Mouse (Mus musculus) adrenal gland (tissue): ENCODE measurements around the gene Akap8l.

Experiments used
- intact Hi-C: fragments of 180-260 bp; cut with DNase I; formaldehyde crosslinking; loops from one replicate; pipeline ENCODE4 v1.15.1; 2025

The Akap8l gene

DNA sequence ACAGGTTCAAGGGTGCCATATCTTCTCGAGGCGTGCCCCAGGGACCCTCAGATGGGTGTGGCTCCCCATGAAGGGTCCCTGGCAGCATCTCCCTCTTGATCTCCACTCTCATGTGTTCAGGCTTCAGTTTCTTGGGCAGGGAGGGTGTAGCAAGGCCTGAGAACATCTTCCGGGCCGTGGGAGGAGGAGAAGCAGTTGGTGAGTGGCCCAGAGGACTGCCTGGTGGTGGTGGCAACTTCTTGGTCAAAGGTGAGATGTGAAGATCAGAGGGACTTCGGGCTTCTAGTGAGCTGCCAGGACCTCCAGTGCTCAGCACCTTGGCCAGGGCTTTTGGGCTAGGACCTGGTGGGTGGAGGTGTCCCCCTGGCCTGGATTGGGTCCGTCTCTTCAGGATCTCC, 8.5 kb upstream of the Akap8l start:
- intact Hi-C loops = no loop called here

DNA sequence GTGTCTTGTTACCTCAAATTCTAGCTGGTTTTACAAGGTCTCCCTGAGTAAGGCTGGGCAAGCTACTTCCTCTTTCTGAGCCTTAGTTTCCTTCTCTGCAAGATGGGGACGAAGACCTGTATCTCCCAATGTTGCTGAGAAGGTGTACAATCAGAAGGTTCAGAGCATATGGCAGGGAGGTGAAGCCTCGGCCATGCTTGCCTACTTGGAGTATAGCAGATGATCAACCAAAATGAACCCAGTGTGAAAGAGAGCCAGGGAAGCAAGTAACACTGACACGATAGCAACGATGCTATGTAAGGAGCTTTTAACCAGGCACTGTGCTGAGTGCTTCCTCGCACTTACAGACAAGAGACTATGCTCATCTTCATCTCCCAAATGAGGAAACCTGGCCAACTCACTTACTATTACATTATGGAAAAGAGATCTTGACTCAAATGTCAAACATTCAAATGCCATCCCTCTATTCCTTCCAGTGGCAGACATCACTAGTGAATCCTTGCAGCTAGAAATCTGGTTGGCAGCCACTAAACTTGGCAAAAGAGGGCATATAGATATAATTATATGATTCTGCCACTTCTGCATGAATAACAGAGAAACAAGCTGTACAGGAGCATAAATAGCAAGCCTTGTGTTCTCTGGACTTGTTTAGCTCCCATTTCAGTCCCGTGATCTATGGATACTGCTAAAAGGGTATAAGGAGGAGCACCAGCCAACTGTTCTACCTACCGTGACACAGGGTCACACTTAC, 8.0 kb upstream of the Akap8l start:
- intact Hi-C loops = no loop called here

DNA sequence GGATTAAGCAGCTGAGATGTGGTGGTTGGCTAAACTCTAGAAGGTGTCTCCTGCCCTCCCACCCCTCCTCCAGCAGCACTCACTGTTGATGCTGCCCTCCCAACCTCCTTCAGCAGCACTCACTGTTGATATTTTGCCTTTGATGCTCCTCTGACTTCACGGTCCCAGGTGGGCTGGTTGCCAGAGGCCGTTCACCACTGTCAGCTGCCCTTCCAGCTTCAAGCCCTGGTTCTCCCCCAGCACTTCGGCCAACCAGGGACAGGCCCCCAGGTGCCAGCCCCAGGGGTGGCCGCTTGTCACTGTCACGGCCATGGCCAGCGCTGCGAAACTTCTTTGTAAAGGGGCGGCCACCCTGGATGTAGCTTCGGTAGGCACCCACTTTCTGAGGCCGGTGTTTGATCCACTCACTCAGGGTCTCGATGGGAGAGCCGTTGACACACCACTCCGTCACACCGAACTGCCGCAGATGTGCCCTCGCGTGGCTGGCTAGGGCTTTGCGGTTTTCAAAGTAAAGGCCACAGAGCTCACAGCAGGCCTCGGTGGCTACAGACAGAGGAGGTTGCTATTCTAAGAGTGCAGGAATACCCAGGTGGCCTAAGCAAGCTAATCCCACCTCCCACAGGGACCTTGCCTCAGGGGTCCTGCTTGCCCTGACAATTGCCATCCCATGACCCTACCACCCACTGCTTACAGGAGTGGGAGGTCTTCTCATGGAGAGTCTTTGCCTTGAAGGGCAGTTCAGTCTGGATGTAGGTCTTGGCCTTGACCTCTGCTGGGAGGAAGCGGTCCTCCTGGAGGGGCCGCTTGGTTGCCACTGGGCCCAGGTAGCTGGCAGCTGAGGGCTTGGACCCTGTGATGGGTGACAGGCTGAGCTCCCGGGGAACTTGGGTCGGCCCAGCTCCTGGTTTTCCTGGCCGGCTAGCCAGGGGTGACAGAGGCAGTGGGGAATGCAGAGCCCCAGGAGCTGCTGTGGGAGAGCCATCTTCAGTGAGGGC, 6.7 kb upstream of the Akap8l start:
- intact Hi-C loops = no loop called here

DNA sequence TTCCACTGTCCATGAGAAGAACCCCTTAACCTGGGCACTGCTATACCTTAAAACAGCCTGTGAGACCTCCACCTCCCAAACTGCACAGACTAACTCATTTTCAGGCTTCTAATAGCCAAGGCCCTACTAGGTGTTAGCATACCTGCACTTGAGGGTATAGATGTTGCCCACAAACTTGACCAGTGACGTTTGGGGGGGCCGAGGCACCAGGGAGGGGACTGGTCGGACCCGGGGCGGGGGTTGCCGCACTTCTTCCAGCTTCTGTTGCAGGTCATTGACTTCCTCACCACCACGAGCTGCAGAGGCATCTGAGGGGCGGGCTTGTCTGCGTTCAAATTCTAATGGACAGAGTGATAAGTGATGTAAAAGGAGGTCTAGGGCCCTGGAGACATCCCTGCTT, 5.9 kb upstream of the Akap8l start:
- intact Hi-C loops = no loop called here

DNA sequence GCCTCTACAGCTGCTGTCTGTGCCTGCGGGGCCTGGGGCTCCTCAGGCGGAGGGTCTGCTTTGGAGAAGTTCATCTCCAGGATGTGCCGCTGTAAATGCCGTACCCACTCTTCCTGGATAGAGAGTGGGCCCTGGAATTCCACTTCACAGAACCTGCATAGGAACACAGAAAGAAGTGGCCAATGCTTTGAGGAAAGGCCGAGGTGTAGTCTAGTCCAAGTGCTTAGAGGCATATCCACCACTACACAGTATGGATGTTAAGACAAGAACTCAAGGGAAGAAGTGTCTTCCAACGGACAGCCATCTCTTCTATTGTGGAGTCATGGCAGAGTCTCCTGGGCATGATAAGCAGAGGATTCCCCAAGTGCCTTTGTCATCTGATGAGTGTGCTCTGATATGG, 4.6 kb upstream of the Akap8l start:
- intact Hi-C loops = no loop called here

DNA sequence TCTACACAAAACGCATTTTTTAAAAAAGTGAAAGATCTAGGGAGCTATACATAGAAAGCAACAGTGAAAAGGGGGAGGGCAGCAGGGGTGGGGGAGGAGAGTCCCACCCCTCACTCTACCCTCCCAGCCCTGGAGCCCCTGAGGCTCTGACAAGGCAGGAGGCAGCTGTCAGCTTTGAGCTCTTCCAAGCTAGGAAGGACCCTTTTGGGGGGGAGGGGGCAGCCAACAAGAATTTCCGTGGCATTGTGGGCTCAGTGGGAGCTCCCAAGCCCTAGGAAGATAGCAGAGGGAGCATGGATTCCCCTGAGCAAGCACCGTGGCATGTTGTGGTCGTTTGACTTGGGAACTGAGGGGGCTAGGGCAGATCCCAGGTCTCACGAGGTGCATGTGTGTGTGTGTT, 3.8 kb upstream of the Akap8l start:
- intact Hi-C loops = loop anchor here (5.0 kb wide), 1 partner anchor 33 kb away; the partner anchor contains the start of gene Wiz

DNA sequence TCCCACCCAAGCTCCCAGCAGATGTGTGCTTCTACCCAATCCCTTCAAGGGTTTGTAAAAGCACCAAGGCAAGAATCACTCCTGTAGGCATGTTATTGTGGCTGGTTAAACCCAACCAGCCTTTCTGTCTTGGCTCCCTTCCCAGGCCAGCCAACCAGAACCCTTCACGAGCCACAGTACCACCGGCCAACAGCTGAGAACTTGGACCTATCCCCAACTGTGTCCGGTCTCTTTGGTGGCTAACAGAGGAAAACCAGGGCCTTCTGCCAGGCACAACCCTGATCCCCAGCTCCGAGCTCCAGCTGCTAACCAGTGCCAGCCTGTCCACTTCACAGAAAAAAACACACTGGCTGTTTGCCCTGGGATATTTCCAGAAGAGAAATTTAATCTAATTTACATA, 3.3 kb upstream of the Akap8l start:
- intact Hi-C loops = loop anchor here (5.0 kb wide), 1 partner anchor 34 kb away; the partner anchor contains the start of gene Wiz

DNA sequence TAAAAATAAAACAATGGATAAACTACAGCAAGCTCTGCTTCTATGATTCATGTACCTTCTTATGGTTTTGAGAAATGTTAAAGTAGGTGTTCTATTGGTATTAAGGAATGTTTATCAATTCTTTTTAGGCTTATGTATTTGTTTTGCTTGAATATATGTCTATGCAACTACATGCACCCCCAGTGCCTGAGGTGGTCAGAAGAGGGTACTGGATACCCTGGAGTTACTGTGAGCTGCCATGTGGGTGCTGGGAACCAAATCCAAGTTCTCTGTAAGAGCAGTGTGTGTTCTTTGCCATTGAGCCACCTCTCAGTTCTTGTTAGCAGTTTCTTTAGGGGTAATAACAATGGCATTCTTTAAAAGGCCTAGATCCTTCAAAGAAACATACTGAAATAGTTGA, 1.3 kb upstream of the Akap8l start:
- intact Hi-C loops = loop anchor here (5.0 kb wide), 1 partner anchor 36 kb away; the partner anchor contains the start of gene Wiz

DNA sequence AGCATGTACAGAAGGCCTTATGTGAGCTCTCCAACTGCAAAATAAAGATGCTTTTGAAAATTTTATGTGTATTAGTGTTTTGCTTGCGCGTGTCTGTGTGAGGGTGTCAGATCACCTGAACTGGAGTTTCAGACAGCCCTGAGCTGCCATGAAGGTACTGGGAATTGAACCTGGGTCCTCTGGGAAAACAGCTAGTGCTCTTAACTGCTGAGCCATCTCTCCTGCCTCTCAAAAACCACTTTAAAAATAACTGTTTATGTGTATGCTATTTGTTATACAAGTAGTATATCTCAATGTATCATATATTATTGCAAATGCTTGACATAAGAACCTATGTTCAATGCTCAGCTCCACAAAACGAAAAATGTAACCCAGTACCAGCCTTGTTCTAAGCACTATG, 862 bp upstream of the Akap8l start:
- intact Hi-C loops = loop anchor here (5.0 kb wide), 1 partner anchor 36 kb away; the partner anchor contains the start of gene Wiz

DNA sequence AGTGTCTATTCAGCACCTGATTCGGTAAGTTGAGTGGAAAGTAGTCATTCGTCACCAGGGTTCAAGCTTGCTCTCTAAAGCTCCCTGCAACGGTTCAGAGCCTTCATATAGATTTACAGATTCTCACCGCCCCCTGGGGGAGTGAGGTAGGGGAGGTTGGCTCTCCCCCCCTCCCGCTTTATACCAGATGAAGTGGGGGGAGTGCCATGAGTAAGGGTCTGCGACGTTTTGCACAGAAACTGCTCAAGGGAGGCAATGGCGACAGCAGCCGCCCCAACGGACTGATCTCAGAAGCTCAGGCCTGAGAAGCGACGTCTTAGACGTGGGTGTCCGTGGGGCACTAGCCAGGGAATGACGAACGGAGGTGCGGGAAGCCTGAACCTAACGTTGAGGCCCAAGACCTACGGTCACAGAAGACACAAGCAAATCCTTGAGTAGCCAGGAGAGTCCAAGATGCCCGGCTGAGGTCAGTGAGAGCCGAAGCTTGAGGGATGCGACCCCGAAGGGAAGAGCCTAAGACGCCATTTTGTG, 491 bp downstream of the Akap8l start:
- intact Hi-C loops = loop anchor here (2.0 to 5.0 kb wide), 3 partner anchors 37 to 142 kb away; partner anchors contain the start of gene Wiz

DNA sequence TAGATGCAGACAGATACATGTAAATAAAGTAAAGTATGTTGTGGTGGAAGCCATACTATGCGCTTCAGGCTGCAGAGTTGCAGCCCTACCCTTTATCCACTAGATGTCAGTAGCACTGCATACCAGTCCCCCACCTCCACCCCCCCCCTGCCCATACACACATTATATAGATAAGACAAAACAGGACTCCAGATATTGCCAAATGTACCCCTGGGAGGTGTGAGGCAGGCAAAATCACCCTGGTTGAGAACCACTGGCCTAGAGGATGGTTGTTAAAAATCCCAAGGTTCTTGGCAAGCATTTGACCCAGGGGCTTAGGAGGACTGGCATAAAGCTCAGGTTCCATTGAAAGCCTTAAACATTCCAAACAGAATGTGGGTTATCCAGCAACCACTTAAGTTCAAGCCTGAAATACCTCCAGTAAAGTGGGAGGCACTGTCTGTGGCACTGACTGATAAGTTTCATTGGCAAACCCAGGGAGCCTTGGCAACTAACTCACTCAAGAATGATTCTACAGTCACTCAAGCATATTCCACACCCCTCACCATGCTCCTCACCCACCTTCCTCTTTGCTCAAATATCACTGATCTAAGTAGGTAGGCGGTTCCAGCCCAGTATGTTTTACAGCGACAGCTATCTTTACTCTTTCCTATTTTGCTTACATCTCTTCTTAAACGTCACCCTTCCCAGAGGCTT, 1.2 kb downstream of the Akap8l start:
- intact Hi-C loops = loop anchor here (2.0 to 5.0 kb wide), 2 partner anchors 84 to 143 kb away; no protein-coding TSS in a partner anchor

DNA sequence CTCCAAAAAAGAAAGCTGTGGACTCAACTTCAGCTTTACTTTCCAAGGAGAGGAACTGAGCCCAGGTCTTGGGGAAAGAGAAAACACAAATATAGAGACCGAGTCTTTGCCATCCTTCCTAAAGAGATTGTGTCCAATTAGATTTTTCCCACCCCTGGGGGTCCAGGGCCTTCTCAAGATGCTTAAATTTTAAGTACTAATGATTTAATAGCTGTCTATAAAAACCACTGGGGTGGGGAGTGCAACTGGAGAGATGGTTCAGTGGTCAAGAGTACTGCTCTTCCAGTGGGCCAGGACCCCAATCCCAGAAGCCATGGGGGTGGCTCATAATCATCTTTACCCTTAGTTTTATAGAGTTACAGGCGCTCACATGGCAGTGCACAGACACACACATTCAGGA, 2.0 kb downstream of the Akap8l start:
- intact Hi-C loops = loop anchor here (2.0 to 5.0 kb wide), 2 partner anchors 84 to 144 kb away; no protein-coding TSS in a partner anchor

DNA sequence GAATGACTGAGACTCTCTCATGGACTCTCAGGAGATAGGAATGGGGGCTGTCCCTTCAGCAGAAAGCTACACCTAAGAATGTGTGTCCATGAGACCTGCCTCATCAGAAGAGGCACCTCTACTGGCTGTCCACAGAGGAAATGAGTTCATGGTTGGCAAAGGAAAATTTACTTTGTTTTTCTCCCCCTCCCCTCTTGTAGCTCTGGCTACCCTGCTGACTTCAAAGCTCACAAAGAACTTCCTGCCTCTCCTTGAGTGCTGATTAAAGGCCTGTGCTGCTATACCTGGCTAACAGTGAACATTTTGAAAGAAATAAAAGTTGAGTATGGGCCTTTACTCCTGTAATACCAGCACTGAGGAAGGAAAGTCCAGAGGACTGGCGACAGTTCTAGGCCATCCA, 9.3 kb downstream of the Akap8l start:
- intact Hi-C loops = no loop called here

DNA sequence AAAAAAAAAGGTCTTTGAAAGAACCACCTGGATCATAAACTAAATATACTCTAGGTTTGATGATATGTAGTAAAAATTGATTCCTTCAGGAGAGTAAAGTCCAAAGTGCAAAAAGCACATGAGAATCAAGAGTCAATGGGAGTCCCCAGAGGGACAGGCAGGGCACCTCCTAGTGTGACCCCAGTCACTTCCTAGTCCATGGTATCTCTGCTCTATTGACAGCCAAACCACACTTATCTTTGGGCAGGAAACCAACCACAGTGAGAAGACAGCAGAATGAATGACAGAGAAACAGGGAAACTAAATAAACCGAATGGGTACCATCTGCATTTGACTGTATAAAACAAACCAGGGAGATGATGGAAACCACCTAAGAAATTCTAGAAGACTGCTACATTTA, 10.3 kb downstream of the Akap8l start:
- intact Hi-C loops = no loop called here

DNA sequence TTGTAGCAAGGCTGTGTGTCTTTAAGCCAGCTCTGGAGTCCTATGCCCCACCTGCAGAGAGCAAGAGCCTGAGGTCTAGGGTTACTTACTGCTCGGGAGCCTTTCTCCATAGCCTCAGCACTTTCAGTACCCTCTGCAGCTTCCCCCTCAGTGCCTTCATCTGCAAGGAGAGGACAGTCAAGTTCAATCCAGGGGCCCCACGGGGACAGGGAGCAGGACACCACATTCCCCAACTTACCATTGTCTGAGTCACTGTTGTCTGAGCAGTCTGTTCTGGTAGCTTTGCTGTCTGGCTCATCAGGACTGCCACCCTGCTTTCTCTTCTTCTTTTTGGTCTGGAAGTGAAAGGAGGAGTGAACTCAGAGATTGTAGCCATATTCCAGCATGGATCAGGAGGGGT, 14.5 kb downstream of the Akap8l start:
- intact Hi-C loops = no loop called here

DNA sequence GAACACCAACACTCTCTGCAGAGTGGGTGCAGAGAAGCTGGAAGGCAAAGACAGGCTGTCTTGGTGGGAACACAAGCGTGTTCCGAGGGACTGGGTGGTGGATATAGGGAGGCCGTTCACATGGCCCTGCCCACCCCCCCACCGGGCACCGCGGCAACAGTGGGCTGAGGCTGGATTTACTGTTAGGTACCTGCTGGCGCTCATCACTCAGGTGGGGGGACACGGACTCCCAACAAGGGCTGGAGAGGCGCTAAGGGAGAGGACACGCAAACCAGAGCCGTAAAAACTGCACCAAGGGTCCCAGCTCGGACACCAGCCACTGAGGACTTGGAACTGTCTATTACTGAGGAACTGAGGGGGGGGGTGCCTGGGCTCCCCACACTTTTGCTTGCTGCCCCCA, 15.5 kb downstream of the Akap8l start:
- intact Hi-C loops = no loop called here

DNA sequence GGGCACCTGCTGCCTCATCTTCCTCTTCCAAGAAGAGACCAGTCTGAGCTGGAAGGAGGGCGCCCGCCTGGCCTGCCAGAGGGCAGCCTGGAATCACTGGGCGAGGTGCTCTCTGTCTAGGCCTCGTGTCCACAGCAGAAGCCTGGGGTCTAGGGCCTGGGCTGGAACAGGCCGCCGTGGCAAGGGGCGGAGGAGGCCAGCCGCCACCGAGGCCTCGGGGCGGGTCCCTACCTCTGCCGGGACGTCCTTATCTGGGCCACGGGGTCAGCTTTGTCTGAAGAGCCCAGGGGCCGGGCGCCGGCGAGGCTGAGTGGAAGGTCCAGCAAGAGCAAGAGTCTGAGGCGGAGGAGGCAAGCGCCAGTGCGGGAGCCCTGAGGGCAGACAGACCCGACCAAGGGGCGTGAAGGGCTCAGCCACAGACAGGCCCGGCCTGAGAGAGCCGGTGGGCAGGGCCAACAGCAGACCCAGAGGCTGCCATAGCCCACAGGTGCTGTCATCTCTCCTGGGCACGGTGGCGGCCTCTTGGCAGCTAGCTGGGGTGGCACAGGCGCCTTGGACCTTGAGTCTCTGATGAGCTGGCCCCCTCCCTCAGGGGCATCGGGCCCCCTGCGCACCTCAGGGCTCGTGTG, 16.6 kb downstream of the Akap8l start:
- intact Hi-C loops = no loop called here

DNA sequence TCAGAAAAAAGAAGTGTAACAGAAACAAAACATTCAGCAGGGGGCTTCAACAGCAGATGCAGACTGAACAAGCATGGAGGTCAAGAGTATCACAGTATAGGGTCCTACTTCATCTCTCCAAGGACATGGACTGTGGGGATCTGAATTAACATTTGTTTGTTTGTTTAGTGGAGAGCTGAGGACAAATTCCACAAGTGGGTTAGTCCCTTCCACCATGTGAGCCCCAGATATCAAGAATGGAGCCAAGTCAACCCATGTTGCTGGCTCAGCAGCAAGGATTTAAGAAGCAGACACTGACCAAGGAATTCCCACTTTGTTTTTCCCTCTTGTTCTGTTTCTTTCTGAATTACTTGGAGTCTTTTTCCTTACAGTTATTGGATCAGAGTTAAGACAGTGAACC, 22.9 kb downstream of the Akap8l start:
- intact Hi-C loops = no loop called here

DNA sequence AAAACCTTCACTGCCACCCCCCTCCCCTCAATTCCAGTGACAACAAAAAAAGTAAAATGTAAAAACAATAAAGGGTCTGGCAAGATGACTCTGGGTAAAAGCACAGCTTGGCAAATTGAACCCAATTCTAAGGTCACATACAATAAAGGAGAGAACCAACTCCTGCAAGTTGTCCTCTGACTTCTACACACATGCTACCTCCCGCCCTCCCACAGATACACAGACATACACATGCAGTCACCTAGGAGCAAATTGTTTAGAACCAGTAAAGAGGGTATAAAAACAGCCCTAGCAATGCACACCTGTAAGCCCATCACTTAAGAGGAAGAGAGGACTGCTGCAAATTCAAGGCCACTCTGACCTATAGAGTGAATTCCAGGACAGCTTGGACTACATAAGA, 27.6 kb downstream of the Akap8l start:
- intact Hi-C loops = no loop called here

DNA sequence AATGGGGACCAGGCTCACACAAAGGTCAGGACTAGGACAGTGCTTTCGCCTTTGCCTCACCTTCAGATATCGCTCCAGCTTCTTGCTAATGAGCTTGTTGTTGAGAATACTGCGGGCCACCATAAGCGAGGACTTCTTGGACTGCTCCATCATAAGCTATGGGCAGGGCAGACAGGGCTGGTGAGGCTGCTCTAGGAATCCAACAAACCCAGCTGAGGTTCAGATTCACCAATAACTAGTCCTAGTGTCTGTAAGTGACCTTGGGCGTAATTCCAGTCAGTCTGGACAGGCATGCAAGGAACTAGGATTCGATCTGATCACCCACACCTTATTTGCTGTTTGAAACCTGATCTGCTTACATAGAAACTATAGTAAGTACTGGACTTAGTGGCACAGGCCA, 28.6 kb downstream of the Akap8l start:
- intact Hi-C loops = no loop called here

DNA sequence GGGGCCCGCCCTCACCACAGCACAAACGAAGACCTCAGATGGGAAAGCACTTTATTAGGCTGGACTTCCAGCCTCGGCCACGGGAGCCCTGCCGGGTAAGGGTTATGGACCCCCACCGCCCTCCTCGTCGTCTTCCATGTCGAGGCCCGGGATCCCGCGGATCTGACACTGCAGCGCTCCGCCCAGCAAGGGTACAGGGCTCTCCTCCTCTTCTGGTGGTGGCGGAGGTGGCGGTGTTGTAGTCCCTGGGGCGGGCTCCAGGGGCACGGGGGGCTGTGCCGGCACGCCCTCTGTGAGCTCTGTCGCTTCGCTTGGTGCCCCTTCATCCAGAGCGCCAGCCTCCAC, 29.0 kb downstream of the Akap8l start:
- intact Hi-C loops = no loop called here
